Mouse (Mus musculus) left cerebral cortex, adult 18-20 months (tissue): Measurements from ENCODE around the gene Ccdc71. TPM values are rescaled to one million over a fixed set of nuclear protein-coding genes. Genes with fewer than 3 reads are reported as not detected.
A peak's percentile ranks its signal among the peaks of the same experiment; 100 is the strongest.

Experiments used
- DNase-seq, 2 experiments: peaks; one replicate each; pipeline ENCODE4 v3.0.0; 2021 to 2022; ENCODE audit warnings: low spot score in 2 of 2, mixed read lengths in 1 of 2
- long read RNA-seq, 2 experiments: library from polyadenylated mRNA; stranded (forward); transcript quantifications; one replicate each; pipeline ENCODE4 v2.0.0; 2021
- total RNA-seq, 2 experiments: library from RNA; stranded (reverse); gene quantifications; 2 replicates each; pipeline ENCODE4 v1.2.3; 2021

The Ccdc71 gene
- 10 to 100 TPM; 37.9 to 39.9 TPM for total RNA-seq
- long read RNA-seq, experiment 1, partial matches to known transcripts, result 0 of 6 reads
- long read RNA-seq, experiment 1, other reads (novel, unspliced or antisense), result 3 of 6 reads
- long read RNA-seq, experiment 2, partial matches to known transcripts, result 0 of 9 reads
- long read RNA-seq, experiment 2, other reads (novel, unspliced or antisense), result 6 of 9 reads

GRCm38 (mm10) chr9:108460319-108461178 is at the start of gene Ccdc71:
TSS of gene Ccdc71 (plus strand) at chr9:108460527.
- DNase-seq, result peak; percentile 84 to 88

GRCm38 (mm10) chr9:108411381-108411942 is 48.9 kb upstream of the Ccdc71 start:
- DNase-seq, result peak; percentile 67 to 75

- peak in 1 of 2 experiments; percentile 36 for DNase-seq
Measured at GRCm38 (mm10) chr9:108412221-108412620, 48.1 kb upstream of the Ccdc71 start.

- no peak for DNase-seq
Measured at GRCm38 (mm10) chr9:108428384-108428783, 31.9 kb upstream of the Ccdc71 start, which contains the start of gene Ccdc36. TSS of gene Ccdc36 (minus strand) at chr9:108428484.

GRCm38 (mm10) chr9:108431431-108432067 is 28.8 kb upstream of the Ccdc71 start:
- no peak for DNase-seq

- DNase-seq, result no peak
Measured at GRCm38 (mm10) chr9:108436182-108436581, 24.1 kb upstream of the Ccdc71 start, which contains the start of gene BC048562. TSS of gene BC048562 (plus strand) at chr9:108436482.

- no peak for DNase-seq
Measured at GRCm38 (mm10) chr9:108439176-108439575, 21.2 kb upstream of the Ccdc71 start.

GRCm38 (mm10) chr9:108440485-108440884 is 19.8 kb upstream of the Ccdc71 start:
- DNase-seq, result peak; percentile 29 to 53

- DNase-seq, result peak; percentile 36 to 49
Measured at GRCm38 (mm10) chr9:108441236-108441919, 18.9 kb upstream of the Ccdc71 start.

GRCm38 (mm10) chr9:108445125-108445524 is 15.2 kb upstream of the Ccdc71 start:
- no peak for DNase-seq

- DNase-seq, result peak; percentile 58 to 63
Measured at GRCm38 (mm10) chr9:108449860-108450259, 10.5 kb upstream of the Ccdc71 start.

GRCm38 (mm10) chr9:108450292-108451169 is 9.8 kb upstream of the Ccdc71 start:
- peak; percentile 60 to 72 for DNase-seq

- DNase-seq, result no peak
Measured at GRCm38 (mm10) chr9:108451170-108451493, 9.2 kb upstream of the Ccdc71 start.

- no peak for DNase-seq
Measured at GRCm38 (mm10) chr9:108451519-108452160, 8.7 kb upstream of the Ccdc71 start.

GRCm38 (mm10) chr9:108452291-108452906 is 7.9 kb upstream of the Ccdc71 start:
- DNase-seq, result peak; percentile 86 to 94

- no peak for DNase-seq
Measured at GRCm38 (mm10) chr9:108452911-108453310, 7.4 kb upstream of the Ccdc71 start.

GRCm38 (mm10) chr9:108453458-108453857 is 6.9 kb upstream of the Ccdc71 start:
- no peak for DNase-seq

GRCm38 (mm10) chr9:108454429-108454828 is 5.9 kb upstream of the Ccdc71 start:
- no peak for DNase-seq
